Mouse (Mus musculus) embryonic facial prominence, embryonic 13.5 days (tissue): ENCODE results near the gene Sufu. TPM values are rescaled to one million over a fixed set of nuclear protein-coding genes. Genes with fewer than 3 reads are reported as not detected.

Source experiments
- ATAC-seq: fragments of 200-750 bp; cut with Nextera tagmentation; 2 replicates; pipeline ENCODE4 v1.8.0; 2017; ENCODE audit warnings: low read depth; ENCODE audit not compliant: insufficient number of reproducible peaks, insufficient read depth, low FRiP score, low TSS enrichment
- H3K27ac ChIP-seq: fragments of 300-500 bp; sonication (generic); 2 replicates; pipeline ENCODE4 v1.5.1; 2015; ENCODE audit warnings: moderate library complexity, mild to moderate bottlenecking, inconsistent platforms
- H3K27me3 ChIP-seq: fragments of 300-500 bp; sonication (generic); 2 replicates; pipeline ENCODE4 v1.6.1; 2015; ENCODE audit warnings: mild to moderate bottlenecking, inconsistent platforms
- H3K36me3 ChIP-seq: fragments of 300-500 bp; sonication (generic); 2 replicates; pipeline ENCODE4 v1.6.1; 2015; ENCODE audit warnings: mild to moderate bottlenecking, inconsistent platforms
- H3K4me1 ChIP-seq: fragments of 300-500 bp; sonication (generic); 2 replicates; pipeline ENCODE4 v1.6.1; 2015; ENCODE audit warnings: inconsistent platforms
- H3K4me2 ChIP-seq: fragments of 300-500 bp; sonication (generic); 2 replicates; pipeline ENCODE4 v1.6.1; 2015; ENCODE audit warnings: moderate library complexity, mild to moderate bottlenecking, inconsistent platforms
- H3K4me3 ChIP-seq: fragments of 300-500 bp; sonication (generic); 2 replicates; pipeline ENCODE4 v1.5.1; 2015; ENCODE audit warnings: mild to moderate bottlenecking, inconsistent platforms
- H3K9ac ChIP-seq: fragments of 300-500 bp; sonication (generic); 2 replicates; pipeline ENCODE4 v1.6.1; 2015; ENCODE audit warnings: mild to moderate bottlenecking, inconsistent platforms
- H3K9me3 ChIP-seq: fragments of 300-500 bp; sonication (generic); 2 replicates; pipeline ENCODE4 v1.6.1; 2016; ENCODE audit warnings: inconsistent platforms
- WGBS: fragments of 180-500 bp; shearing (Covaris S2); methylation state at CpG from one replicate; pipeline ENCODE4 v1.1.7; 2015; ENCODE audit warnings: mixed read lengths; 5-methylcytosine and 5-hydroxymethylcytosine counted together
- polyA plus RNA-seq: library from polyadenylated mRNA; unstranded; fragments of >200 nt; fragmentation: Nextera tagmentation; extraction: Ambion mirVana; gene quantifications from 2 replicates; pipeline ENCODE4 v1.2.1, GENCODE M21; 2015

Sufu gene
- polyA plus RNA-seq, 1 experiment from 2014 or later = 38.5 TPM

GRCm38 (mm10) chr19:46508738-46509137 lies 112.0 kb downstream of the Sufu start:
- H3K4me2 ChIP-seq = no peak overlapping the region
- H3K36me3 ChIP-seq = peaks cover 88% of the 10 kb centered on the region
- H3K9ac ChIP-seq = peak overlapping the region; percentile 21; the same call in 1 of the 2 replicates
- no peaks in the 10 kb centered on the region for H3K9me3 ChIP-seq
- no peaks in the 10 kb centered on the region for H3K27me3 ChIP-seq
- no peak overlapping the region for H3K27ac ChIP-seq
- 75% methylated on average over 3 of the region's 3 CpGs for WGBS
- H3K4me3 ChIP-seq = no peak overlapping the region
- H3K4me1 ChIP-seq = peaks cover 69% of the 10 kb centered on the region
- ATAC-seq = no peak

DNA sequence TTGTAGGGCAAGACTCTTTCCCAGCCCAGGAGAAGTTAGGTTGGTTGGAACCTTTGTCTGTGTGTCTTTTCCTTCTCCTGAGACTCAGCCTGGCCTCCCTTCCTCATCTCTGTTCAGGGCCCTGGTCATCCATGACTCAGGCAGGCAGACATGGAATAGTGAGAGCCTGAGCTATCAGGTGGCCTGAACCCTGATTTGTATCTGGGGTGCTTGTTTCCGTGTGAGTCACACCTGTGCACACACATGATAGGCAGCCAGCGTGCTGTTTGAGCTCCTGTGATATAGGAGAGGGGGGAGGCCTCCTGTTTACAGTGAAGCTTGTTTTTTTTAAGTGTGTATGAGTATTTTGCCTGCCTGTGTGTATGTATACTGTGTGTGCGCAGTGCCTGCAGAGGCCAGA lies 112.5 kb downstream of the Sufu start:
- Histone ChIP-seq H3K9me3 (no peaks in the 10 kb centered on the region), H3K27me3 (no peaks in the 10 kb centered on the region), H3K4me3 (no peak overlapping the region), H3K4me1 (peaks cover 65% of the 10 kb centered on the region), H3K36me3 (peaks cover 93% of the 10 kb centered on the region), H3K9ac (peak overlapping the region; percentile 21; the same call in 1 of the 2 replicates), H3K27ac (no peak overlapping the region), H3K4me2 (no peak overlapping the region)
- ATAC-seq = no peak
- WGBS = 81% methylated on average over 3 of the region's 3 CpGs

- Histone ChIP-seq H3K9ac (no peak overlapping the region), H3K4me1 (peaks cover 59% of the 10 kb centered on the region), H3K36me3 (peaks cover 98% of the 10 kb centered on the region), H3K27me3 (no peaks in the 10 kb centered on the region), H3K4me2 (no peak overlapping the region), H3K9me3 (no peaks in the 10 kb centered on the region), H3K27ac (no peak overlapping the region), H3K4me3 (no peak overlapping the region)
- 88% methylated on average over 4 of the region's 4 CpGs for WGBS
- no peak for ATAC-seq
Observed at GRCm38 (mm10) chr19:46509736-46510135, 113.0 kb downstream of the Sufu start.

- WGBS = 75% methylated on average over 5 of the region's 5 CpGs
- Histone ChIP-seq H3K4me1 (peaks cover 53% of the 10 kb centered on the region), H3K36me3 (peaks cover 99% of the 10 kb centered on the region)
Observed at GRCm38 (mm10) chr19:46510401-46510800, 113.7 kb downstream of the Sufu start.

DNA sequence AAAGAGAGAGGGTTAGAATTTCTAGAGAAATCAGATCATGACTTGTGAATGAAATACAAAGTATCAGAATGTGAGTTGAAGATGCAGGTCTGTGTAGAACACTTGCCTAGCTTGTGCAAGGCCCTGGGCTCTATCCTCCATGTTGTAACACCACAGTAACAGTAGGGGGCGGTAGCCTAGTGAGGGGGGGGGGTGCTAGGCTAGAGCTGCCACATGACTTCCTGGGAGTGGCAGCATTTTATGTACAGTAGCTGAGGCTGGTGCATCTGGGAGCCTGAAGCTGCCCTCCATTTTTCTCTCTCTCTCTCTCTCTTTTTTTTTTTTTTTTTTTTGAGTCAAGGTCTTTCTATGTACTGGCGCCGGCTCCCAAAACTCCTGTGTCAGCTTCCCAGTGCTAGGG lies 114.1 kb downstream of the Sufu start:
- no peak for ATAC-seq
- H3K4me2 ChIP-seq = no peak overlapping the region
- WGBS = 64% methylated on average over 3 of the region's 3 CpGs
- no peak overlapping the region for H3K9ac ChIP-seq
- H3K4me1 ChIP-seq = peaks cover 49% of the 10 kb centered on the region
- no peak overlapping the region for H3K4me3 ChIP-seq
- no peak overlapping the region for H3K27ac ChIP-seq
- no peaks in the 10 kb centered on the region for H3K27me3 ChIP-seq
- peaks cover 99% of the 10 kb centered on the region for H3K36me3 ChIP-seq
- H3K9me3 ChIP-seq = no peaks in the 10 kb centered on the region

More at GRCm38 (mm10) chr19:46510401-46510800, 113.7 kb downstream of the Sufu start:
- Histone ChIP-seq H3K4me3 (no peak overlapping the region), H3K27me3 (no peaks in the 10 kb centered on the region), H3K9ac (no peak overlapping the region), H3K4me2 (no peak overlapping the region), H3K27ac (no peak overlapping the region), H3K9me3 (no peaks in the 10 kb centered on the region)
- no peak for ATAC-seq

- Histone ChIP-seq H3K9me3 (no peaks in the 10 kb centered on the region), H3K4me3 (no peak overlapping the region), H3K4me1 (peaks cover 44% of the 10 kb centered on the region), H3K27ac (no peak overlapping the region), H3K36me3 (peaks cover 97% of the 10 kb centered on the region), H3K27me3 (no peaks in the 10 kb centered on the region), H3K4me2 (no peak overlapping the region), H3K9ac (no peak overlapping the region)
- WGBS = 89% methylated on average over 10 of the region's 10 CpGs
- no peak for ATAC-seq
Observed at GRCm38 (mm10) chr19:46511263-46511662, 114.6 kb downstream of the Sufu start.

DNA sequence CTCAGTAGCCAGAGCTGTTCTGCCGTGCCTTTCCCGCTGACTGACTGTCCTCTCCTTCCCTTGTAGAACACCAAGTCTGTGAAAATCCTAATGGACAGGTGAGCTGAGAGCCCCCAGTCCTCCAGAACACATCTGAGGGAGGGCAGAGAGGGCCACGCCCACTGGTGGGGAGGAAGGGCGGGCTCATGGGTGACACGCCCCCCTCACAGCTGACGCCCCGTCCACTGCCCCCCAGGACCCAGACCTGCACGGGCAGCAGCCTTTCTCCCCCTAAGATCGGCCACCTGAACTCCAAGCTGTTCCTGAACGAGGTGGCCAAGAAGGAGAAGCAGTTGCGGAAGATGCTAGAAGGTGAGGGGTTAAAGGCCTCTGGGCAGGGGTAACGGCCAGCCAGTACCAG lies 117.7 kb downstream of the Sufu start:
- ATAC-seq = no peak
- 80% methylated on average over 12 of the region's 12 CpGs for WGBS
- Histone ChIP-seq H3K4me2 (no peak overlapping the region), H3K36me3 (peaks cover 65% of the 10 kb centered on the region), H3K9ac (no peak overlapping the region), H3K27me3 (no peaks in the 10 kb centered on the region), H3K9me3 (no peaks in the 10 kb centered on the region), H3K27ac (no peak overlapping the region), H3K4me3 (no peak overlapping the region), H3K4me1 (peaks cover 39% of the 10 kb centered on the region)

- H3K4me3 ChIP-seq = no peak overlapping the region
- H3K36me3 ChIP-seq = peaks cover 56% of the 10 kb centered on the region
- H3K9me3 ChIP-seq = no peaks in the 10 kb centered on the region
- H3K27ac ChIP-seq = no peak overlapping the region
- 95% methylated on average over 24 of the region's 24 CpGs for WGBS
- no peak overlapping the region for H3K9ac ChIP-seq
- no peak overlapping the region for H3K4me2 ChIP-seq
- H3K4me1 ChIP-seq = peaks cover 29% of the 10 kb centered on the region
- H3K27me3 ChIP-seq = no peaks in the 10 kb centered on the region
- no peak for ATAC-seq
Observed at GRCm38 (mm10) chr19:46515287-46515821, 118.7 kb downstream of the Sufu start.

DNA sequence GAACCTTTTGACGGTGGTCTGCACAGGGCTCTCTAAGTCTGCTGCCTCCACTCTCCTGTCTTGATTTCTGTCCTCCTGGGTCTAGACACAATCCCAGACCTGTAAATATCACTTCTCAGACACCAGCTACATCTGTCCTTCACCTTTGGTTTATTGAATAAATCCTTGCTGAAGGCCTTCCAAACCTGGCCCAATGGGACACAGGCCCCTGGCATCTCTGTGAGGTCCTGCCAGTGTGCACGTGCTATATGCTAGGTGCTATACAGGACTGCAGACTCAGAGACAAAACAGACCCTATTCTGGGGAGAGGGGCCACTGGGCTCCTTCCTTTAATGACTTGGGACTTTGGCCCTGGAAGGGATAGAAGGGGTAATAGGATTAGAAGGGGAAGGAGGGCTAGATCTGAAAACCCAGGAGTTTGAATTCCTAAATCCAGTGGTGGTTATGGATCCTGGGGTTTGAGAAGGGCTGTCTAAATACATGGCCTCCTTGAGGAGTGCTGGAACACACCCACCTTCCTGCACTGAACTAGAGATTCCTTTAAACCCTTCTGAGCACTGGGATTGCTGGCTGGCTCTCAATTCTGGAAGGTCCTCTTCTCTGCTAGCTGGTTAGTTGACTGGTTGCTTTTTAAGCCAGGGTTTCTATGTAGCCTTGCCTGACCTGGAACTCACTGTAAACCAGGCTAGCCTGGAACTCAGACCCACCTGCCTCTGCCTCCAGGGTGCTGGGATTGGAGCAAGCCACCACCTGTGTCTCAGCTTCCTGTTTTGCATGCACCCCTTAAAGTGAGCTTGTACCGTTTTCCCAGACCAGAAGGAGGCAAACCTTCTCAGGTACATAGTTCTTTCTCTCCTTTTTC lies 120.2 kb downstream of the Sufu start:
- H3K27ac ChIP-seq = peak overlapping the region; percentile 62; the same call in 1 of the 2 replicates
- H3K27me3 ChIP-seq = no peaks in the 10 kb centered on the region
- no peak overlapping the region for H3K4me2 ChIP-seq
- ATAC-seq = no peak
- H3K9me3 ChIP-seq = no peaks in the 10 kb centered on the region
- no peak overlapping the region for H3K9ac ChIP-seq
- peaks cover 25% of the 10 kb centered on the region for H3K4me1 ChIP-seq
- H3K4me3 ChIP-seq = no peak overlapping the region
- H3K36me3 ChIP-seq = peaks cover 41% of the 10 kb centered on the region
- 57% methylated on average over 3 of the region's 3 CpGs for WGBS

- no peaks in the 10 kb centered on the region for H3K27me3 ChIP-seq
- 30% methylated on average over 11 of the region's 14 CpGs for WGBS
- ATAC-seq = 0 out of 2 replicates have a peak, but pooled peaks have one; percentile 1
- H3K36me3 ChIP-seq = peaks cover 32% of the 10 kb centered on the region
- peaks cover 26% of the 10 kb centered on the region for H3K4me1 ChIP-seq
- H3K27ac ChIP-seq = peak overlapping the region; percentile 62
- H3K9ac ChIP-seq = peak overlapping the region; percentile 54
- H3K4me2 ChIP-seq = peak overlapping the region; percentile 60
- no peaks in the 10 kb centered on the region for H3K9me3 ChIP-seq
- peak overlapping the region; percentile 25; the same call in 1 of the 2 replicates for H3K4me3 ChIP-seq
Observed at GRCm38 (mm10) chr19:46517529-46518351, 121.0 kb downstream of the Sufu start.

DNA sequence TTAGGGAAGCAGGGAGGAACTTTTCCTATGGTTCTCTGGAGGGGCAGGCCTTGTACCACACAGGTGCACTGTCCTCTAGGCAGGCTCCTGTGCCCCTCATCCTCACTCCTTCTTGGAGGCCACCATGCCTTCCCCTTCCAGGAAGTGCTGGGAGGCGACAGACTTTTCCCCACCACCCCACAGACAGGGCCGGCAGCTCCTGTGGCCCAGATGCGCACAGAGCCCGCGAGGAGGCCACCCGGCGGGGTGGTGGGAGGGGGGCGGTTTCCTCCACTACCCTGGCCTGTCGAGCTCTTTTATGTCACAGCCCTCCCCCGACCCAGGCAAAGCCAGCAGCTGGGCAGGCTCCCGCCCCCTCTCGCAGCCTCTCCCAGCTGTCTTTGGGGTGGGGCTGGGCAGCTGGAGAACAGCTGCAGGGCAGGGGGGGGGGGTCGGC lies 121.7 kb downstream of the Sufu start:
- Histone ChIP-seq H3K9me3 (no peaks in the 10 kb centered on the region), H3K4me1 (peaks cover 32% of the 10 kb centered on the region), H3K27ac (peak overlapping the region; percentile 62), H3K27me3 (no peaks in the 10 kb centered on the region), H3K9ac (peak overlapping the region; percentile 54), H3K4me3 (peak overlapping the region; percentile 25), H3K4me2 (peak overlapping the region; percentile 60), H3K36me3 (peaks cover 26% of the 10 kb centered on the region)
- ATAC-seq = peak; percentile 54
- 3% methylated on average over 10 of the region's 13 CpGs for WGBS
